Mouse (Mus musculus): Measurements from ENCODE around the gene Pde6h.

- no peak for TF ChIP-seq CTCF (IDR thresholded peaks at IDR 0.05; ENCODE audit: low read depth, low read length)
- no peak for TF ChIP-seq GATA1 (IDR thresholded peaks at IDR 0.05; ENCODE audit: borderline replicate concordance, low read length)
- no peak for TF ChIP-seq POLR2AphosphoS5 (IDR thresholded peaks at IDR 0.05; ENCODE audit: insufficient replicate concordance, low read depth, low read length)
- no peak for TF ChIP-seq TAL1 (conservative IDR thresholded peaks at IDR 0.05; ENCODE audit: low read depth, low read length)
- TF ChIP-seq GATA2 (IDR thresholded peaks at IDR 0.05; ENCODE audit: borderline replicate concordance, low read depth, low read length): no peak
Observed at GRCm38 (mm10) chr6:136892002-136892401, 31.6 kb upstream of the Pde6h start.

Measured in G1E (cell line).